Mouse (Mus musculus): ENCODE results near the gene Snx5.

The Snx5 gene

DNA sequence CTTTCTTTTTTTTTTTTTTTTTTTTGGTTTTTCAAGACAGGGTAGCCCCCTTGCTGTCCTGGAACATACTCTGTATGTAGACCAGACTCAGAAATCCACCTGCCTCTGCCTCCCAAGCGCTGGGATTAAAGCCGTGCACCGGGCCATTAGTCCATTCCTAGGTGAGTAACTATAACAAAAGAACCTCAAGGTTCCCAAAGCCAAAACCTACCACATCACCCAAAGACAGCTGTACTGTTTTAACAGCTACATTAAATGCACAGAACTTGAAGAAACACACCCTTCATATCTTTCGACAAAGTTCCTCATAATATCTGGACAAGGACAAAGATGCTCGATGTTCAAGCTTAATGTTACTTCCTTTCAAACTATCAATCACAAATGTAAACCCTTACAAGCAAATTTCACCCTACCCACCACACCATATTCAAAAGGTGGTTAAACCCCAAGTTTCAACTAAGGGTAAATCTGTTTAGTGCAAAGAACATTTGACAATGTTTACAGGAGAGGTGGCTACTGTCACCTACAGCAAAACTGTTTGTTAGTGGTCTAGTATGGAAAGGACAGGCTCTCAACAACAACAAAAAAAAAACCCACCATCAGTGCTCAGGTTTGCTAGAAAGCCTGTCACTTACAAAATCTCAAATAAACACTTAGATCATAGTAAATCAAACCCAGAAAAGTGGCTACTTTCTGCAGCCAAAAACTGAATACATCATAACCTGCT lies 3.5 kb downstream of the Snx5 start:
- no peak for DNase-seq

DNA sequence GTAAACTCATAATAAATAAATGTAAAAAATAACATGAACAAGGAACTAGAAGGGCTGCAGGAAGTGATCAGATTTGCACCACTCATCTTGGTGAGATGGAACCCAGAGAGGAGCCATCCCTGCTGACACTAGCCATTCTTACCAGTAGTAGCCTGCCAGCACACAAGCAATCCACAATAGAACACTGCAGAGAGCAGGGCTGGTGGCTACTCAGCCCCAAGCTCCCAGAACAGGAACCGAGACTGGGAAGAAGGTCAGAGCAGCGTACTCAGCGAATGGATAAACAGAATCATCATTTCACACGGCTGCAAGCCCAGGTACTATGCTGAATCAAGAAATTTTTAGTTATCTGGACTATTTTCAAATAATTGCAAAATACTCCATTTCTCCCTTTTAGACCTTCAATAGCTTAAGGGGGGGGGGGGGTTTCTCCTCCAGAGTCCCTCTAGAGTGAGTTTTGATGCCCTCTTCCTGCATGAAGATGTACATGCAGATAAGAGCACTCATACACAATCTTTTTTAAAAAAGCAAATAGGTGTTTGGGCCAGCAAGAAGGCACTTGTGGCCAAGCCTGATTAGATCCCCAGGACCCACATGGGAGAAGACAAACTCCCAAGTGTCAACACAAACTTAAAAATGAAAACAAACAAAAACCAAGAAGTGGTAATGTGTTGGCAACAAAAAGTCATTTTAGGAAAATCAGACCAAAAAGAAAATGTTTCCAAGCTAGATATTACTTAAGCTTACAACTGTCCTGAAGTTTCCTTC lies 4.6 kb downstream of the Snx5 start:
- no peak for DNase-seq

DNA sequence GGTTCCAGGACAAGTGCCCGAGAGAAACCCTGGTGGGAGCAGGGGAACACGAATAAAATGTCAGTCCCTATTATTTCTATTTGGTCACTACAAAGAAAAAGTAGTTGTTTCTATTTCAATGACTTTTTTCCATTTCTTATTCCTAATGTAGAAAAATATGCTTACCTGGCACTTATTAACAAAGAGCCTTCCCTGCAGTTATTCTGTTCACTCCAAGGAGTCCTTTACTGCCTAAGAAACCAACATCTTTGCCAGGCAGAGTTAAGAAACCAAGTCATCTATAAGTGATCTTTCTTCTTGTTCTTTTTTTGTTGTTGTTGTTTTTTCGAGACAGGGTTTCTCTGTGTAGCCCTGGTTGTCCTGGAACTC lies 5.6 kb downstream of the Snx5 start:
- DNase-seq = no peak

DNA sequence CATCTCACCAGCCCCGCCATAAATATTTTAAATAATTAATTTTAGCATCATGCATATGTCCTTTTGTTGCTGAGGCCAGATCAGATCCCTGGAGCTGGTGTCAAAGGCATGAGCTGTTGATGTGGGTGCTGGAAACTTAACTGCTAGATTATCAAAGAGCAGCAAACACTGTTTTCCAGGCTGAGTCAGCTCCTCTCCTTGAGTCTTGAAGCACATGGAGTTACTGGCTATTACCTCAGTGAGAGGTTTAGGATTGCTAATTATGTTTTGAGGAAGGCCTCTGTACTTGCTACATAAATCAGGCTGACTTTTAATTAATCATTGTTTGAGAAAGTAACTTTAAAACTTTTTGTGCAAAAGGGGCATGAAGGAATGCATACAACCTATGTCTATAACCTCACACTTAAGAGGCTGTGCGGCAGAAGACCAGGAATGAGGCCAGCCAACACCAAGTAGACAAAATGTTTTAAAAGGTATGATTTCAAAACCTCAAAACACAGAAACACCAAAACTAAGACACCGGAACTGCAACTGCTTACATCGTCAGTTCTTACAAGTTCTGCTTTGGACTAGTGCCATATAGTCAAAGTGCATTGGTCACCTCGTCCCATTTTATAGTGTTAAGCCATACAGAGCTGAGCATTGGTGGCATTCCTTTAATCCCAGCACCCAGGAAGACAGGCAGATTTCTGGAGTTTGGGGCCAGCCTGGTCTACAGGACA lies 6.1 kb downstream of the Snx5 start:
- no peak for DNase-seq

GRCm38 (mm10) chr2:144262837-144263236 lies 7.9 kb downstream of the Snx5 start:
- no peak for DNase-seq

DNA sequence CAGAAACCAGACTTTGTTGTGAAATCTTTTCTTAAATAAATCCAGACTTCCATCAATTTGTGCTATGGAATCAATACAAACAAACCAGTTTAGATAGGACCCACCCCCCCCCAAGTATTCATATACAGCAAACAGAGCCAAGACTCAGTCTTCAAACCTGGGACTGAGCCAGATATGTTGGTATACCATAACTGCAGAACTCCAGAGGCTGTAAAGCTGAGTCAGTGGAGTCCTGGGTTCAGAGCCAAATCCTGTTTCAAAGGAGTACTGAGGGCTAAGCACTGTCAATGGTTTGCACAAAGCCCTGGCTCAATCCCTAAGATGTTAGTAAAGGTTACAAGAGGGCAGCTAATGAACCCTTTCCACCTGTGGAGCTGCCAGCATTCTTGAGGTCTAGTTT lies 20.6 kb downstream of the Snx5 start:
- no peak for DNase-seq

DNA sequence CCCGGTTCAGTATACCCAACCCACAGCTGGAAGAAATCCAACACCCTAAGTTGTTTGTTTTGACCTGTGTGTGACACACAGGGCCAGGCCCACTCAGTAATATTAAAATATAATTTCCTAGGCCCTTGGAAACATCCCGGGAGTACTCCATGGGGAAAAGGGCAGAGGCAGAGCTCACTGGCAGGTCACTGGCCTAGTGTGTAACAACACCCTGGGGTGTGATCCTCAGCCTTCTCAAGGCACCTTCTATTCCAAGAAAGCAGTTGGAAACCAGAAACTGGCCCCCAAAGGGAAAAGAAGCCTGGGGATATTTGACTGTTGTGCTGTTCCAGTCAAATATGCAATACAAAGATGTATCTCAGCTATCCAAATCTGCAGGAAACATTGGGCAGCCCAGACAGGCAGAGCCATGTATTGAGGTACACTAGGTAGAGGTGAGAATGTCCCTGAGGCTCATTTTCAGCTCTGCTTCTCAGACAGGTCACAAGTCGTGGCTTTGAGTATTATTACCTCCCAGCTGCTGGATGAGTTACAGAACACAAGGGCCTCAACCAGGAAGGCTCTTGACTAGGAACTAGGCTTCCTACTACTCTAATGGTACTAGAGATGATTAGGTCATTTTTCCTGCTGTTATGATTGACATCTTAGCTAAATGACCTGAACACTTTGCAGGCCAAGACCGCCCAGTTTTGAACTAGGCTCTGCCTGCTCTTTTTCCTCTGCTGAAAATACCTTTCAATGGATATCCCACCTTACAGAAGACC lies 21.9 kb downstream of the Snx5 start:
- no peak for DNase-seq

DNA sequence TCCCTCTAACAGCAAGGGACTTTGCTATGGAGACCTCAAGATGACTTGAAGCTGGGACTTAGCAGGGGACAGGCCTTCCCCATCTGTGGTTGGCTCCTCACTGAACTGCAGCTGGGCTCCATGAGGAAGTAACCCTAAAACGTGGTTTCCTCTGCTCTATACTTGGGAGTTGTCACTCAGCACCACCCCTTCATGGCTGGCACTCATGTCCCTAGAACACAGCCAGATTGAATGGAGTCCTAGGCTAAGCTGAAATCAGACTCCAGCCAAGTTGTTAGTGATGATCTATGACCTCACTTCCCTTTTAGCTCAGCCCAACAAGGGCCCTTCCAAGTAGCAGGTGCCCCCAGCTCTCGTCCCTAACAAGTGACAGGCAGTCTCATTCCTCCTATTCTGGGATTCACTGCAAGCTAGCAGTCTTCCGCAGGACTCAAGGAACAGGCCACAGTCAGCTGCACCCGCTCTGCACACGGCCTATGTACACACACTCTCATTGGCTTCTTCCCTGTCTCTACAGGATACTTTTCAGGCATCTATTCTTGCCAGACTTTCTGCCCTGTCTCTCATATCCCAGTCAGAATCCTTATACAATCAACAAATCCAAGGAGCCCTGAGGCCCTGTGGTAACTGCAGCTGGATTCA lies 23.2 kb downstream of the Snx5 start:
- DNase-seq = no peak

DNA sequence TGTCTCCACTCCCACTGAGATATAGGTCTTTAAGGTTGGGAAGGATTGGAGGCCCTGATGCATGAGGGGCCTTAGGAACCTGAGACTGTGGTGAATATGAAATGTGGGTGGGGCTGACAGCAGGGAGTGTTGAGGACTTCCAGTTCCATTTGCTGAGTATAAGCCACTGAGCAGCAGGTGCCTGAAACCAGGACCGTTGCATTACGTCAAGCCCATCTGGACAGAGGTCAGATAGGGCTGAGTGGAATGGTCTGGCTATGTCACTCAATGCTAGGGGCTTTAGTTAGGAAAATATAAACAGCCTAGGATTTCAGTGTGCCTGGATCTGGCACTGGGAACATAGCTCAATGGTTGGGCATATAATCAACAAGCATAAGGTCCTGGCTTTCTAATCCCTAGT lies 24.4 kb downstream of the Snx5 start:
- DNase-seq = no peak

DNA sequence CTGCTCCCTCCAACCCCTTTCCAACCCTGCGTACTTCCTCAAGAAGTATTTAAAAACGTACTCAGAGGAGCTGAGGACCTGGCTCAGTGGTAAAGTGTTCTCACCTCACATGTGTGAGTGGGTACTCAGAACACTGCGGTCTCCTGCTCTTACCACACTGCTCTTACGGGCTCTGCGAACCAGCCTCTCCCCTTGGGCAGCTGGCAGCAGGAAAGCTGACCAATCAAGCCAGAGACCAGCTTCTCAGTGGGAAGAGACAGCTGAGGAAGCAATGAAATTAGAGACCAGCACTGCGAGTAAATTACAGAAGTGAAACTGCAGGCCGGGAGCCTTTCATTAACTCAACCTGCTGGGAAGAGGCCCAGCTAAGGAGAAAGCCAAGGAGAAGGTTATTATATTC lies 25.2 kb downstream of the Snx5 start:
- DNase-seq = no peak

GRCm38 (mm10) chr2:144240095-144240899 lies 30.4 kb downstream of the Snx5 start:
- no peak for DNase-seq

- DNase-seq = no peak
These were observed 31.4 kb downstream of the Snx5 start for GRCm38 (mm10) chr2:144239318-144239717.

- DNase-seq = no peak
These were observed 32.4 kb downstream of the Snx5 start for GRCm38 (mm10) chr2:144238341-144238740.

DNA sequence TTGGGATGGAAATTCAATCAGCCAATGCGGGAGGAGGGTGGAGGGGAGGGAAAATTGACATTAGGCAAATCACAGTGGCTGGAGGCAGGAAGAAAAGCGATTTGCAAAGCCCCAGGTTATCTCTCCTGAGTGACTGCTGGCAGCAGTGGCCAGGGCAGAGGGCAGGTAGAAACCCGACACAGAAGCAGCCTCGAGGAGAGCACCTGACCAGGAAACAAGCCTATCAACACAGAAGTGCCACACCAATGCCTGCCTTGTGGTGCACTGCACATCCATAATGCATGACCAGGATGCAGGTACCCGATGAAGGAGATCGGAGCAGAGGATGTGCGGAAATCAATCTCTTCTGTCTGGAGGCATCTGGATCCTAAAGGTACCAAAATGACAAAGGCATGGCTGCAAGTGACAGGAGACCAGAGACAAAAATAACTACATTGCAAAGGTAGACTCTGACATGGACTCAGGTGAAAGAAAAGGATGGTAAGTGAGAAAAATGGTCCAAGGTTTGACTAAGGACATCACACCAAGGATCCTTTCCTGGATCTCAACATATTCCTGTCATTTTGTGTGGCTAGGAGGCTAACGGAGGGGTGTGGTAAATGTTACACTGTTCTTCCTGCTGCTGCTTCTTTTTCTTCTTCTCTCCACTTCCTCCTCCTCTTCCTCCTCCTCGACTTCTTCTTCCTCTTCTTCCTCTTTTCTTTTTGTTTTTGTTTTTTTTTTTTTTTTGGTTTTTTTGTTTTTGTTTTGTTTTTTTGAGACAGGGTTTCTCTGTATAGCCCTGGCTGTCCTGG lies 33.7 kb downstream of the Snx5 start:
- no peak for DNase-seq

GRCm38 (mm10) chr2:144235776-144236175 lies 34.9 kb downstream of the Snx5 start:
- no peak for DNase-seq

DNA sequence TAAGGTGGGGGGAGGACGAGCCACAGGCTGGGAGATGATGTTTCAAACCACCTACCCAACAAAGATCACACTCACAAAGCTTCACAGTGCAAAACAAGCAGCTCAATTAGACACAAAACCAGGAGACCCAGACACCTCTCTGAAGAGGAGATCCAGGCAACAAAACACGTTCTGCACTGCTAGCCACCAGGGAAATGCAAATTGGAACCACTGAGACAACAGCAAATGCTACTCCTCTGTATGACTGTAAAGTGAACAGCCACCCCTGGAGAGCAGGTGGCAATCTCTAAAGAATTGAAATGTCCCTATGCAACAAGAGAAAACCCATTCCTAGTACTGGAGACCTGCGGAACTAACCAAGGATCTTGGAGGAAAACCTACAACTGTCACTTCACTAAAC lies 37.2 kb downstream of the Snx5 start:
- no peak for DNase-seq

GRCm38 (mm10) chr2:144231115-144231514 lies 39.6 kb downstream of the Snx5 start:
- no peak for DNase-seq

GRCm38 (mm10) chr2:144230498-144230897 lies 40.2 kb downstream of the Snx5 start:
- no peak for DNase-seq

DNA sequence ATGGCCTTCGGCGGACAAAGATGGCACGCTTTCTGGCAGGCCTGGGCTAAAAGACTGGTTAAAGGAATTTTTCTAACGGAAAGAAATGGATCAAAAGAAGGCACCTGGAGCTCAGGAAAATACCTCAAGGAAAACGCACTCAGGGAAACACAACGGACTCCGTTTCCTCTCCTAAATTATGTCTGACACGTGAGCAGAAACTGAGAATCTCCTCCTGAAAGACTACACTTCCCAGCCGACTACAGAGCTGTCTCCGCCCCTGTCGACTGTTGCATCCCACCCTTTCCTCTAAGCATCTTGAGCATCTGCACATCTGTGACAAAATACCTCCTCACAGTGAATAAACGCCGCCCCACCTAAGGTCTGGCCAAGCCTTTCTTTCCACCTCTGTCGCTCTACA lies 41.1 kb downstream of the Snx5 start:
- no peak for DNase-seq

GRCm38 (mm10) chr2:144228521-144229346 lies 42.0 kb downstream of the Snx5 start:
- no peak for DNase-seq
